Mouse (Mus musculus) spleen, adult 18-20 months (tissue): ENCODE measurements around the gene Tnfsf12.
"Not testable (repeated sequence)": the region's sequence is repeated elsewhere in the genome, so short reads cannot be mapped to it uniquely, and the experiment has no call there.

Experiments
- DNase-seq, 2 experiments: peaks; one replicate each; pipeline ENCODE4 v3.0.0; 2022; ENCODE audit warnings: mixed read lengths in 2 of 2

Gene Tnfsf12

DNA sequence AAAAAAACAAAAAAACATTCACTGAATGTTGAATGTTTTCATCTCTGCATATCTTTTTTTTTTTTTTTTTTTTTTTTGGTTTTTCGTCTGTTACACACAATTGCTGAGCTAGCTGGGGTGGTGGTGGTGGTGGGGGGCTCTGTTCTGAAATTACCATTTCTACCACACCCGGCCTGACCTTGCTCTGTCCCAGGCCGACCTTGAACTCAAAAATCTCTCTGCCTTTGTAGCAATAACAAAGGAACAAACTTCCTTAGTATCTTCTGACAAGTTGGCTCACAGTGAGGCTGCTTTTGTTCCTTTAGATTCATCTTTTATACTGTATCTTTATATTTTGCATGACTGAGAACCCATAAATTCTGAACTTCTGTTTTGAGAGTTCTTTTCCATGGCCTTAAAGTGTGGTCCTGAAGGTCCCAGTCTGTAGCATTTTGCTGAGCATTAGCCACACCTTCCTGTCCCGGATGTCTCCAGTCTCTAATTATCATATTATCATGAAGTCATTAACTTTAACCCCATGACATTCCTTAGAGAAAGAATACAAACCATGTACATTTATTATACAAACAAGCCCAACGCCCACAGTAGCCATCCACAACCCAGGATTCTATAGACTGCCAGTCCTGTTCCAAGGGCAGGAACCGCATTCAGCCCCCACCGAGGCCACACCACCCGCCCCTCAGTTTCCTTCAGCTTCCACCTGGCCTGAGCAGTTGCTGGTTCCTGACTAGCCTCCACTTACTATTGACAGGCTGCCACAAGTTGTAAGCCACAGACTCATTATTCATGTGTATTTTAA, 8.4 kb upstream of the Tnfsf12 start:
- DNase-seq, result no peak

GRCm38 (mm10) chr11:69703381-69703780, 7.7 kb upstream of the Tnfsf12 start:
- DNase-seq, result not testable (repeated sequence)

- DNase-seq, result not testable (repeated sequence)
Measured at GRCm38 (mm10) chr11:69702886-69703285, 7.2 kb upstream of the Tnfsf12 start.

DNA sequence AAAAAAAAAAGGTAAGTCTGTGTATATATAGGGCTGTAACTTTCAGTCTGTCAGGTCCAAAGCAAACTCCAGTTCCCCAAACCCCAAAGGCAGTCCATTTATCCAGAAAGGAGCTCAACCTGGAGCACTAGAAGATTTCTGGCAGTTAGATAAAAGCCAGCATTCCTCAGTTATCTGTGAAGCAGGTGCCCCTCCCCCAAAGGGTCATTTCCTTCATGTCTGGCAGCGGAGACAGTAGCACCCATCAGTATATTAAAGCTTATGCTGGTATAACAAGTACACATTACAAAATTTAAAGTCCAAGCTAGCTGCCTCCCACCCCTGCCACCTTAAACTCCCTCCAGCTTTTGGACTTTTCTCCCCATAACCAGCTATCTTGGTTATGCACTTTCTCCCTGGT, 3.9 kb upstream of the Tnfsf12 start:
- DNase-seq, result no peak

GRCm38 (mm10) chr11:69698574-69698973, 2.9 kb upstream of the Tnfsf12 start:
- no peak for DNase-seq

GRCm38 (mm10) chr11:69697396-69697795, 1.7 kb upstream of the Tnfsf12 start:
- no peak for DNase-seq

GRCm38 (mm10) chr11:69695046-69695360, 646 bp downstream of the Tnfsf12 start:
- DNase-seq, result no peak

- DNase-seq, result no peak
Measured at GRCm38 (mm10) chr11:69693421-69693965, 2.2 kb downstream of the Tnfsf12 start.

- DNase-seq, result no peak
Measured at GRCm38 (mm10) chr11:69692863-69693262, 2.8 kb downstream of the Tnfsf12 start.

DNA sequence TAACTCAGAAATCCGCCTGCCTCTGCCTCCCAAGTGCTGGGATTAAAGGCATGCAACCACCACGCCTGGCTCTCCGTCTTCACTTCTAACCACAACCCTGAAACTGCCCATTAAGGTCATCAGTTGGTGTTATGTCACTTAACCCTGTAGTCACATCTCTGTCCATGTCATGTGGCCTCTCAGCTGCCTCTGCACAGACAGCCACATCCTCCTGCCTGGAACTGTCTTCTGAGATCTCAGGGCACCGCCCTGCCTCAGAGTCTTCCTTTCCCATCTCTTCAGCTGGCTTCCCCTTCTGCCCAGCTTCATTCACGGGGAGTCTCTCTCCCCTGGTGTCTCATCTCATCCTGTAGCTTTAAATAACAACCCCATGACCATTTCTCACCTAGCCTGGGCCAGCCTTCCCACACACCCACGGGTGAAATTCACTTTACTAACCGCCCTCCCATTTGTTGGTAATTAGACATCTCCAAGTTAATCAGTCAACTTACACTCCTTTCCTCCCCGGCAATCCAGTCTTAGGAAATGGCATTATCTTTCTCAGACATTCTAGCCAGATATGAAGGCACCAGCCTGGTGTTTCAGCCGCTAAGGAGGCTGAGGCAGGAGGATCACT, 3.3 kb downstream of the Tnfsf12 start:
- DNase-seq, result no peak

GRCm38 (mm10) chr11:69689891-69690290, 5.8 kb downstream of the Tnfsf12 start:
- DNase-seq, result no peak

- no peak for DNase-seq
Measured at GRCm38 (mm10) chr11:69687061-69687460, 8.6 kb downstream of the Tnfsf12 start.

GRCm38 (mm10) chr11:69686377-69686776, 9.3 kb downstream of the Tnfsf12 start:
- no peak for DNase-seq

- no peak for DNase-seq
Measured at GRCm38 (mm10) chr11:69685526-69686148, 10.0 kb downstream of the Tnfsf12 start, which contains the start of gene Tnfsf13. Gene Tnfsf13 (minus strand): TSS chr11:69685784.

GRCm38 (mm10) chr11:69684936-69685335, 10.7 kb downstream of the Tnfsf12 start:
- no peak for DNase-seq

DNA sequence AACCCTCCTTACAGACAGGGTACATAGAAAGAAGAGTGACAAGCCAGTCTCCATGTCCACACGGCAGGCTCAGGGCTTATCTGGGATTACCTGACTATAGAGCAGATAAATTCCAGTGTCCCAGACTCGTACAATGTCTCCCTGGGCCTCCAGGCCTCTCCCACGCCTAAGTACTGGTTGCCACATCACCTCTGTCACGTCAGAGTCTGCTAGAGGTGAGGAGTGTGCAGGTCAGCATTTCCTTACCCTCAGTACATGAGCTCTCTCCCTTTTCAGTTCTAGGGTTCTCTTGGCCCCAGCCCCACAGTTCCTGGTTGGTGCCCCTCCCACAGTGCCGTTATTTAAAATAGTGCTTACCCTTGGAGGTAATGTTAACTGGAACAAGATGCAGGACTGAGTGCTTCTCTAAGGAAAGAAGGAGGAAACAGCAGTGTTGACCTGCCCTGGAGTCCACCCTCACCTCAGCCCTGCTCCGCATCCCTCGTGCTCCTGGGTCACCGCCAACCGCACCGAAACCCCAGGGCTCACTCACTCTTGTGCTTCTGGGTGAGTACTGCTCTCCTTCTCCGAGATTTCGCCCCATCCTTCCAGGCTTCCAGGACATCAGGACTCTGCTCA, 11.4 kb downstream of the Tnfsf12 start:
- DNase-seq, result no peak

- no peak for DNase-seq
Measured at GRCm38 (mm10) chr11:69683576-69683975, 12.1 kb downstream of the Tnfsf12 start.

DNA sequence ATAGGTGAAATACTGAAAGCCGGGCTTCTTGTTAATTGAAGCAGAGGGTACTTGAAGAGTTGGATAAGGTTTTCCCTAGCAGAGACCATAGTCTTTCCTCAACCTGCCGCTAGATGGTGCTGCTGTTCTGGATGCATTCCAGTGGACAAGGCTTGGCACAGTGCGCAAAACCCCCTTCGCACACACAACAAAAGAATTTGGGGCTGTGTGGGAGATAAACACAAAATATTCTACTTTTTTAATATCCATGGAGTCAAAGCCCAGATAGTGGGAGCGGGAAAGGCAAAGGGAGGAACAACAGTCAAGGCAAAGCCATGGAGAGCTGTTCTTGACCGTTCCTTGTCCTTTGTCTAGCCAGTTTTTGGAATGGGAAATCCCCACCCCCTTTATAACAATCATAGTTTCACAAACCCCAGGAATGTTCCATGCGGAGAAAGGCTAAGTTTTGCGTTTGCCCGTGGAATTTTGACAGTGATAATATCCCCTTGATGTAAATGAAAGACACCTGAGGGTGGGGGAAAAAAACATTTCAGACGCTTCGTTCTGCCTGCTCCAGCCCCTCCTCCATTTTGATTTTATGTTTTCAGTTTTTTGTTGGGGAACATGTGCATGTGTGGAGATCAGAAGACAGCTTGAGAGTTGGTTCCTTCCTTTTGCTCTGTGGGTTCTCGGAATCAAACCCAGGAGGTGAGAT, 12.7 kb downstream of the Tnfsf12 start:
- DNase-seq, result peak; percentile 60 to 83

DNA sequence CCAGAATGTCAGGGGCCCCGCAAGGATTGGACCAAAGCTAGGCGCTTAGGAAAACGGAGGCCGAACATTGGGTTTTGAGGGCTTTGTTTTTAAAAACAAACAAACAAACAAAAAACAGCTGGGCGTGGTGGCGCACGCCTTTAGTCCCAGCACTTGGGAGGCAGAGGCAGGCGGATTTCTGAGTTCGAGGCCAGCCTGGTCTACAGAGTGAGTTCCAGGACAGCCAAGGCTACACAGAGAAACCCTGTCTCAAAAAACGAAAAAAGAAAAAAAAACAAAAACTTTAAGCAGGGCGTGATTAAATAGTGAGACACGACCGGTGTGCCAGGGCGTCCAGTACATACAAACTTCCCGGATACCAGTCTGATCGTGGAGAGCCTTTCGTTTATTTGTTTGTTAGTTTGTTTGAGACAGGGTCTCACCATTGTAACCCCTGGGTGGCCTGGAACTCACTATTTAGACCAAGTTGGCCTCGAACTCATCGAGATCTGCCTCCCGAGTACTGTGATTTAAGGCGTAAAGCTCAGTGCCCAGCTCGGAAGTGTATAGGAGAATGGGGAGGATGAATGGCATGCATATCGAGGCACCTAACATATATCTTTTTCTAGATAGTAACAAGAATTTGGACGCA, 13.3 kb downstream of the Tnfsf12 start:
- DNase-seq, result no peak

- DNase-seq, result peak; percentile 92 to 94
Measured at GRCm38 (mm10) chr11:69681314-69682208, 14.1 kb downstream of the Tnfsf12 start, which contains the start of gene Senp3. Gene Senp3 (minus strand): TSS chr11:69682084.
